Mouse (Mus musculus) kidney, postnatal 10 days (tissue): ENCODE measurements at regions not wholly inside any gene's neighbourhood (a gene's known extent, or its start where the extent isn't known, plus 50 kb on each side); places are given as distances from the start of the nearest gene placed in this dataset.
"Not testable (repeated sequence)": the region's sequence is repeated elsewhere in the genome, so short reads cannot be mapped to it uniquely, and the experiment has no call there.

ENCODE experiments used
- DNase-seq: peaks from one replicate; pipeline ENCODE4 v3.0.0; 2021; ENCODE audit warnings: mixed read lengths

- no peak for DNase-seq
Observed at GRCm38 (mm10) chr4:110038696-110039095, 60.8 kb downstream of the Dmrta2 start.

- no peak for DNase-seq
Observed at GRCm38 (mm10) chr4:110044851-110045618, 67.2 kb downstream of the Dmrta2 start.

GRCm38 (mm10) chr4:110045651-110046269 is 67.9 kb downstream of the Dmrta2 start:
- DNase-seq: no peak

- DNase-seq: no peak
Observed at GRCm38 (mm10) chr4:110046270-110046651, 68.4 kb downstream of the Dmrta2 start.

GRCm38 (mm10) chr4:110050393-110051280 is 72.8 kb downstream of the Dmrta2 start:
- peak; percentile 94 for DNase-seq

- no peak for DNase-seq
Observed at GRCm38 (mm10) chr4:110051281-110051665, 73.4 kb downstream of the Dmrta2 start.

GRCm38 (mm10) chr4:110051872-110052271 is 74.0 kb downstream of the Dmrta2 start:
- peak; percentile 10 for DNase-seq

- no peak for DNase-seq
Observed at GRCm38 (mm10) chr4:110052998-110053397, 75.1 kb downstream of the Dmrta2 start.

- no peak for DNase-seq
Observed at GRCm38 (mm10) chr4:110073836-110074235, 96.0 kb downstream of the Dmrta2 start.

- DNase-seq: no peak
Observed at GRCm38 (mm10) chr4:110083371-110083770, 105.5 kb downstream of the Dmrta2 start.

GRCm38 (mm10) chr4:110087570-110088247 is 109.9 kb downstream of the Dmrta2 start:
- peak; percentile 86 for DNase-seq

- DNase-seq: no peak
Observed at GRCm38 (mm10) chr4:110093040-110093820, 115.4 kb downstream of the Dmrta2 start.

- DNase-seq: no peak
Observed at GRCm38 (mm10) chr4:110094541-110094940, 116.7 kb downstream of the Dmrta2 start.

GRCm38 (mm10) chr4:110095760-110096593 is 118.1 kb downstream of the Dmrta2 start:
- no peak for DNase-seq

- not testable (repeated sequence) for DNase-seq
Observed at GRCm38 (mm10) chr4:110104119-110104518, 126.3 kb downstream of the Dmrta2 start.

- DNase-seq: no peak
Observed at GRCm38 (mm10) chr4:110106620-110107243, 128.9 kb downstream of the Dmrta2 start.

- peak; percentile 63 for DNase-seq
Observed at GRCm38 (mm10) chr4:110119438-110119837, 141.6 kb downstream of the Dmrta2 start.

- no peak for DNase-seq
Observed at GRCm38 (mm10) chr4:110119874-110120273, 142.0 kb downstream of the Dmrta2 start.

- no peak for DNase-seq
Observed at GRCm38 (mm10) chr4:110120761-110121160, 142.9 kb downstream of the Dmrta2 start.

GRCm38 (mm10) chr4:110121447-110121846 is 143.6 kb downstream of the Dmrta2 start:
- no peak for DNase-seq
